Mouse (Mus musculus) stomach, postnatal 0 days (tissue): ENCODE data around the gene Lrrc2.

ENCODE experiments used
- CTCF ChIP-seq: IDR thresholded peaks from 2 replicates; pipeline ENCODE4 v1.5.1; 2016; ENCODE audit warnings: antibody characterized with exemption, low read depth, mild to moderate bottlenecking, moderate library complexity
- EP300 ChIP-seq: optimal IDR thresholded peaks from 2 replicates; pipeline ENCODE3; 2016; ENCODE audit warnings: antibody characterized with exemption

DNA sequence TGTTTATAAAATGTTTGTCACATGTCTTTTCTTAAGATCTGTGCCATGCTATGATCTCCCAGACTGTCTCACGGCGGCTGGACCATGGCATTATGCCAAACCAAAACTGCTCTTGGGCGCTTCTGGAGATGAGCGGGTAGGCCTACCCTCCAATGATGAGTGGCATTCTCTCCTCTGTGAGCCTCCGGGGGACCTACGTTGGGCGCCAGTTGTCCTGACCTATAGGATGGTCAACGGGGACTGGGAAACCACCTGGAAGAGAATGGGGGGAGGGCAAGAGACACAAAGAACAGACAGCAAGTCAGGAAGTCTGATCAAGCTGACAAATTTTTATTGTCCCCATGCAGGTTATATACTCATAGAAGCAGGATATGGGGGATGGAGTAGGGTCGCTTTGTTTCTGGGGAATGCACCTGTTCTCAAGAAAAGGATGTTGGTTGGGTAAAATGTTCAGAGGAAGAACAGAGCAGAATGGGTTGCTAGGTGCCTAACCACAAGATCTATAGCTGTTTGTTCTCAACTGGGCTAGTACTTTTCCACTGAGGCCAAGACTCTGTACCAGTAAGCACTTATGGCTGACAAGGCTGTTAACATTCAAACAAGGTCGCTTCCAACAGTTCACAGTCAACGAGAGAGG is 44.0 kb upstream of the Lrrc2 start:
- TF ChIP-seq CTCF (no peak), EP300 (no peak)
